ENCODE assay signal across 5 mouse cellular contexts in genomic region chr5:142448623-142449022, GRCm38 (mm10).
"Had no signal": no experiment of that assay in that cellular context is flagged by ENCODE, and none has a peak within 500 bp of the region (broad histone marks: within the 10 kb centered on the region; RNA-seq: fewer than 3 reads in every experiment).

No protein-coding gene starts in this region.

- H3K9ac ChIP-seq: limb, embryonic 13.5 days; liver, embryonic 14.5 days; neural tube, embryonic 12.5 days; stomach, embryonic 15.5 days had no signal

- H3K4me3 ChIP-seq: limb, embryonic 13.5 days; myocyte; neural tube, embryonic 12.5 days; stomach, embryonic 15.5 days had no signal

- H3K27ac ChIP-seq: liver, embryonic 14.5 days; neural tube, embryonic 12.5 days; stomach, embryonic 15.5 days had no signal

- H3K27me3 ChIP-seq: limb, embryonic 13.5 days; neural tube, embryonic 12.5 days; stomach, embryonic 15.5 days had no signal

- H3K9me3 ChIP-seq: limb, embryonic 13.5 days; neural tube, embryonic 12.5 days; stomach, embryonic 15.5 days had no signal

- H3K4me2 ChIP-seq: neural tube, embryonic 12.5 days had no signal
